ENCODE assay signal across 9 mouse cellular contexts in the genomic region with DNA sequence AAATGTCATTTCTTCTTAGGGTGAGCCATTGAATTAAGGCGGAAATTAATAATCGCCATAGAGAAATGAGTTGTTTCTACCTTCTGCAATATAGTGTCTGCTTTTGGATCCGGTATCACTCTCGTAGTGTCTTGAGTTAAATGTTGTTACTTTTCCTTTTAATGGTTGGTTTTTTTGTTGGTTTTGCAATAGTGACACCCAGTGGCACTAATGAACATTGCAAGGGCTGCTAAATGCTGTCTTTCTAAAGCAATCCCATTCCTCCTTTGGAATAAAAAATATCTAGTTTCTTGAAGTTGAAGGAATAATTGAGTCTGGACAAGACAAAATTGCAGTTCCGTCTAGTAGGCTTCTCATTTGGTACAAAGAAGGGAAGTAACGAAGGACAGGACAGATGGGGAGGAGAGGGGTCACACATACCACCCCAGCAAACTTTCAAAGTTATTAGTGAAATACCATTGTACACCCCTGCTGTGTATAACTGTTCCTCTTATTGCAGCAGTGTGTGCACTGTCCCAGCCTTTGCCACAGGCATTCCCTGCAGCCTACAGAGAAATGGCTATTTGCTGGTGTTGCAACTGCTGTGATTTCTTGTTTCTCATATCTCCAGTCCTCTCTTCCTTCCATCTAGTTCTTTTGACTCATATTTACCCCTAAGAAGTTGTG.
DNase-seq lines count a peak whose midpoint lies in the region; ATAC-seq lines count a peak whose summit lies in the region.
"Had no signal": no experiment of that assay in that cellular context is flagged by ENCODE, and none has a peak within 500 bp of the region (broad histone marks: within the 10 kb centered on the region; RNA-seq: fewer than 3 reads in every experiment).

No protein-coding gene starts in this region.

- H3K9ac ChIP-seq in midbrain, embryonic 14.5 days (replicated peaks; ENCODE audit: low read length), result no peak overlapping the region

- ATAC-seq in frontal cortex, adult (ENCODE audit: low TSS enrichment), result peak; percentile 69
- no peak; the same call in 1 of the 2 replicates for ATAC-seq in midbrain, embryonic 14.5 days (ENCODE audit: low FRiP score, low TSS enrichment)

- no peaks in the 10 kb centered on the region for H3K27me3 ChIP-seq in midbrain, embryonic 14.5 days (ENCODE audit: control insufficient read depth, insufficient read depth, low read length)

- 36% methylated on average over 6 of the region's 6 CpGs for WGBS in midbrain, embryonic 14.5 days

- no peaks in the 10 kb centered on the region for H3K36me3 ChIP-seq in midbrain, embryonic 14.5 days (ENCODE audit: control insufficient read depth, insufficient read depth, low read length)

- H3K27ac ChIP-seq in midbrain, embryonic 14.5 days (replicated peaks; ENCODE audit: low read depth, low read length), result no peak overlapping the region

- no peak overlapping the region for H3K4me2 ChIP-seq in midbrain, embryonic 14.5 days (ENCODE audit: low read length)

- no peaks in the 10 kb centered on the region for H3K9me3 ChIP-seq in midbrain, embryonic 14.5 days (ENCODE audit: control insufficient read depth, low read length)

- no peak overlapping the region for H3K4me3 ChIP-seq in midbrain, embryonic 14.5 days (replicated peaks; ENCODE audit: low read depth, low read length)
- H3K4me3 ChIP-seq: erythroblast, embryonic 14.5 days had no signal

- no peaks in the 10 kb centered on the region for H3K4me1 ChIP-seq in midbrain, embryonic 14.5 days (ENCODE audit: control insufficient read depth, insufficient read depth, low read length)

- DNase-seq in urinary bladder, postnatal 14 days (ENCODE audit: low spot score), result peak; percentile 44
- DNase-seq in urinary bladder, postnatal 10 days (ENCODE audit: low spot score), result no peak
- DNase-seq in cerebellum, adult 18-20 months, result peak; percentile 38 to 65
- DNase-seq in hindlimb bud, embryonic 11.5 days (ENCODE audit: extremely low spot score, low read depth, low spot score), result peak; percentile 64
- peak; percentile 13 to 29 for DNase-seq in left cerebral cortex, adult 8-10 months (ENCODE audit: low spot score in 2 of 2)
- peak; percentile 83 for DNase-seq in midbrain, embryonic 14.5 days
- peak; percentile 36 for DNase-seq in thymus, postnatal 14 days
